Mouse (Mus musculus) stomach, embryonic 14.5 days (tissue): Measurements from ENCODE around the gene Ush2a. TPM values are rescaled to one million over a fixed set of nuclear protein-coding genes. Genes with fewer than 3 reads are reported as not detected.

Source experiments
- ATAC-seq: fragments of 200-750 bp; cut with Nextera tagmentation; 2 replicates; pipeline ENCODE4 v1.8.0; 2017; ENCODE audit warnings: low read depth, moderate TSS enrichment; ENCODE audit not compliant: insufficient number of reproducible peaks, insufficient read depth, low FRiP score
- H3K27ac ChIP-seq: fragments of 300-500 bp; sonication (generic); 2 replicates; pipeline ENCODE4 v1.5.1; 2014; ENCODE audit warnings: mild to moderate bottlenecking, low read length, moderate library complexity, mixed read lengths
- H3K27me3 ChIP-seq: fragments of 300-500 bp; sonication (generic); 2 replicates; pipeline ENCODE4 v1.6.1; 2014; ENCODE audit warnings: low read length, control low read depth, mixed read lengths; ENCODE audit not compliant: control insufficient read depth, insufficient read depth
- H3K36me3 ChIP-seq: fragments of 300-500 bp; sonication (generic); 2 replicates; pipeline ENCODE4 v1.6.1; 2014; ENCODE audit warnings: mild to moderate bottlenecking, control low read depth, low read length, moderate library complexity, mixed read lengths; ENCODE audit not compliant: control insufficient read depth, insufficient read depth
- H3K4me1 ChIP-seq: fragments of 300-500 bp; sonication (generic); 2 replicates; pipeline ENCODE4 v1.6.1; 2014; ENCODE audit warnings: low read length, control low read depth, mixed read lengths; ENCODE audit not compliant: control insufficient read depth, insufficient read depth
- H3K4me2 ChIP-seq: fragments of 300-500 bp; sonication (generic); replicated peaks from 2 replicates; pipeline ENCODE4 v1.6.1; 2014; ENCODE audit warnings: low read depth, low read length, control low read depth
- H3K4me3 ChIP-seq: fragments of 300-500 bp; sonication (generic); 2 replicates; pipeline ENCODE4 v1.5.1; 2014; ENCODE audit warnings: low read depth, low read length, control low read depth
- H3K9ac ChIP-seq: fragments of 300-500 bp; sonication (generic); replicated peaks from 2 replicates; pipeline ENCODE4 v1.6.1; 2014; ENCODE audit warnings: low read depth, mild to moderate bottlenecking, control low read depth, low read length, moderate library complexity, mixed read lengths
- H3K9me3 ChIP-seq: fragments of 300-500 bp; sonication (generic); 2 replicates; pipeline ENCODE4 v1.6.1; 2016; ENCODE audit warnings: low read depth, low read length, control low read depth; ENCODE audit not compliant: control insufficient read depth
- WGBS: fragments of 180-500 bp; shearing (Covaris S2); extraction: QIAGEN DNeasy Blood & Tissue Kit; methylation state at CpG from one replicate; pipeline ENCODE4 v1.1.7; 2014; 5-methylcytosine and 5-hydroxymethylcytosine counted together
- polyA plus RNA-seq: library from polyadenylated mRNA; unstranded; fragments of >200 nt; fragmentation: Nextera tagmentation; extraction: Ambion mirVana; gene quantifications from 2 replicates; pipeline ENCODE4 v1.2.1, GENCODE M21; 2014

The Ush2a gene
- polyA plus RNA-seq, 1 experiment from 2014 or later, result not detected

DNA sequence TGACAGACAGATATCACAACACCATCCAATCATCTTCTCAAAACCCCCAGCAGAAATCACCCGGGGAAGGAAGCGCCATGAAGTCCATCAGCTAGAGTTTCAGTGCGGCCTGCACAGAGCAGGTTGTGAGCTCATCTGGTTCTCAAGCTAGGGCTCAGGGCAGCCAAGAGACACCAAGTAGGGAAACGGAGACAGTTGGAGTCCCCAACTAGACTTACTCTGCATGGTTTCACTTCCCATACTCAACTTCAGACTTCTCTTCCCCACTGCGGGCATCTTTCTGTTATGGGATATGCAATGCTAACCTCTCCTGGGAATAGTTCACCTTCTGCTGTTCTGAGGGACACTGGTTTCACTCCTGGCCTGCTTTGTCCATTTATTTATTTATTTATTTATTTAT lies 277.8 kb downstream of the Ush2a start:
- Histone ChIP-seq H3K27me3 (no peaks in the 10 kb centered on the region), H3K9ac (no peak overlapping the region), H3K9me3 (no peaks in the 10 kb centered on the region), H3K4me1 (no peaks in the 10 kb centered on the region), H3K27ac (no peak overlapping the region), H3K4me3 (no peak overlapping the region), H3K4me2 (no peak overlapping the region), H3K36me3 (no peaks in the 10 kb centered on the region)
- no peak for ATAC-seq
- 93% methylated on average over 5 of the region's 5 CpGs for WGBS

GRCm38 (mm10) chr1:188541492-188541891 lies 279.7 kb downstream of the Ush2a start:
- no peak for ATAC-seq
- H3K4me3 ChIP-seq, result no peak overlapping the region
- no peaks in the 10 kb centered on the region for H3K4me1 ChIP-seq
- H3K27me3 ChIP-seq, result no peaks in the 10 kb centered on the region
- no peaks in the 10 kb centered on the region for H3K36me3 ChIP-seq
- no peak overlapping the region for H3K4me2 ChIP-seq
- H3K9me3 ChIP-seq, result no peaks in the 10 kb centered on the region
- WGBS, result 88% methylated on average over 3 of the region's 3 CpGs
- H3K9ac ChIP-seq, result no peak overlapping the region
- no peak overlapping the region for H3K27ac ChIP-seq

DNA sequence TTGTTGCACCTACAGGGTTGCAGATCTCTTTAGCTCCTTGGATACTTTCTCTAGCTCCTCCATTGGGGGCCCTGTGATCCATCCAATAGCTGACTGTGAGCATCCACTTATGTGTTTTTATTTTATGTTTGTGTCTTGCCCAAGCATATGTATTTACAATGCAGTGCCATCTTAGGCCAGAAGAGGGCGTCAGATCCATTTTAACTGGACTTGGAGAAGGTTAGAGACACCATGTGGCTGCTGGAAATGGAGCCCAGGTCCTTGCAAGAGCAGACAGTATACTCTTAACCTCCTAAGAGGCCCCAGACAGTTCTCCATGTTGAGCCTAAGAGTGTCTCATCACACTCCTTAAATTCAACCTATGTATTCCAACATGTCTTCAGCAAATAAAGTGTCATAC lies 281.5 kb downstream of the Ush2a start:
- Histone ChIP-seq H3K9me3 (no peaks in the 10 kb centered on the region), H3K36me3 (no peaks in the 10 kb centered on the region), H3K9ac (no peak overlapping the region), H3K27ac (no peak overlapping the region), H3K27me3 (no peaks in the 10 kb centered on the region), H3K4me3 (no peak overlapping the region), H3K4me2 (no peak overlapping the region), H3K4me1 (no peaks in the 10 kb centered on the region)
- WGBS, result 26% methylated on average over 1 of the region's 1 CpGs
- no peak for ATAC-seq

DNA sequence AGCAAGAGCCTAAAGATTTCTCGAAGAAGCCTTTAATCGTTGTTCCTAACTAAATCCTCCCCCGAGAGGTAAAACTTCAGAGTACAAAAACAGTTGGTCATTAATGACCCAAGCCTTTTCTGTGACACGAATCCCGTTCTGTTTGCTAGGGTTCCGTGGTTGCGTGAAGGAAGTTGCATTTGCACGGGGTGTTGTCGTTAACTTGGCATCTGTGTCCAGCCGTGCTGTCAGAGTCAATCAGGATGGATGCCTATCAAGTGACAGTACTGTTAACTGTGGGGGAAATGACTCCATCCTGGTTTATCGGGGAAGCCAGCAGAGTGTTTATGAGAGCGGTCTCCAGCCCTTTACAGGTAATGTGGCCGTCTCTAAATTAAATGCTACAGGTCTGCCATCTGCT lies 287.9 kb downstream of the Ush2a start:
- H3K4me2 ChIP-seq, result no peak overlapping the region
- H3K27ac ChIP-seq, result no peak overlapping the region
- no peaks in the 10 kb centered on the region for H3K36me3 ChIP-seq
- H3K9ac ChIP-seq, result no peak overlapping the region
- no peak for ATAC-seq
- H3K4me1 ChIP-seq, result no peaks in the 10 kb centered on the region
- H3K9me3 ChIP-seq, result no peaks in the 10 kb centered on the region
- WGBS, result 76% methylated on average over 13 of the region's 13 CpGs
- no peak overlapping the region for H3K4me3 ChIP-seq
- H3K27me3 ChIP-seq, result no peaks in the 10 kb centered on the region

GRCm38 (mm10) chr1:188551802-188552201 lies 290.0 kb downstream of the Ush2a start:
- H3K9me3 ChIP-seq, result no peaks in the 10 kb centered on the region
- 49% methylated on average over 5 of the region's 5 CpGs for WGBS
- H3K4me2 ChIP-seq, result no peak overlapping the region
- no peak overlapping the region for H3K4me3 ChIP-seq
- H3K4me1 ChIP-seq, result no peaks in the 10 kb centered on the region
- no peak overlapping the region for H3K9ac ChIP-seq
- no peaks in the 10 kb centered on the region for H3K36me3 ChIP-seq
- H3K27ac ChIP-seq, result no peak overlapping the region
- H3K27me3 ChIP-seq, result no peaks in the 10 kb centered on the region
- ATAC-seq, result no peak

DNA sequence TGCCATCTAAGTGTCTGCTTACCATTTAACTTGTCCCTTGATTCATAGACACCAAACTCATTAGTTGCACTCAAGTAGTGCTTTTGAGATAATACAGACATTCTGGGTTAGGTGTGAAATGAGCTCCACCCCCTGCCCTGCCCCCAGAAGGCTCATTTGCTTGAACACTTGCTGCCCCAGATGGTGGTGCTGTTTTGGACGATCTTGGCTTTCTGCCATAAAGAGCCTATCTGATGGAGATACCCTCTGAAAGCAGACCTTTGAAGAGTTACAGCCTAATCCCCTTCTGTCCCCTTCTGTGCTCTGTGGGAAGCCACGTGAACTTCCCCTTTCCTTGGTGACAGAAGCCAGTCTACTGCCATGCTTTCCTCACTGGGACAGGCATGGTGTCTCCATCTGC lies 297.1 kb downstream of the Ush2a start:
- H3K9ac ChIP-seq, result no peak overlapping the region
- H3K9me3 ChIP-seq, result no peaks in the 10 kb centered on the region
- no peaks in the 10 kb centered on the region for H3K36me3 ChIP-seq
- H3K4me1 ChIP-seq, result no peaks in the 10 kb centered on the region
- no peak for ATAC-seq
- 27% methylated on average over 2 of the region's 2 CpGs for WGBS
- no peaks in the 10 kb centered on the region for H3K27me3 ChIP-seq
- H3K4me3 ChIP-seq, result no peak overlapping the region
- no peak overlapping the region for H3K27ac ChIP-seq
- no peak overlapping the region for H3K4me2 ChIP-seq

DNA sequence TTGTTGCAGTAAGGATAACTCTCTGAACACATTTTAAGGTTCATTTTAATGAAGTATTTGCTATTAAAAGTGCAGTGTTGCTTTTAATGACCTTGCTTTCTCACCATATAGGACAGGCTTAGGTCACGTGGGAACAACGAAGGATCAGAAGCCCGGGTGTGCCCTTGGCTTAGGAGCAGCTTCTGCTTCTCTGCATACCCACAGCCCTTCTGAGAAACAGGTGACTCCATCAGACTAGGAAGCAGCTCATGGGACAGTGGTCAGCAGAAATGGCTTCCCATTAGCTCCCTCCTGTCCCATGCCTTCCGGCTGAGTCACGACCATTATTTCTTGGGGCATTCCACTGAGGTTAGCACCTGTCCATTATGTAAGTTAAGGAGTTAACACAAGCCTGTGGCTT lies 304.4 kb downstream of the Ush2a start:
- no peaks in the 10 kb centered on the region for H3K9me3 ChIP-seq
- H3K27me3 ChIP-seq, result no peaks in the 10 kb centered on the region
- no peak overlapping the region for H3K4me2 ChIP-seq
- H3K4me1 ChIP-seq, result no peaks in the 10 kb centered on the region
- 87% methylated on average over 5 of the region's 5 CpGs for WGBS
- H3K9ac ChIP-seq, result no peak overlapping the region
- H3K27ac ChIP-seq, result no peak overlapping the region
- H3K4me3 ChIP-seq, result no peak overlapping the region
- no peaks in the 10 kb centered on the region for H3K36me3 ChIP-seq
- no peak for ATAC-seq

DNA sequence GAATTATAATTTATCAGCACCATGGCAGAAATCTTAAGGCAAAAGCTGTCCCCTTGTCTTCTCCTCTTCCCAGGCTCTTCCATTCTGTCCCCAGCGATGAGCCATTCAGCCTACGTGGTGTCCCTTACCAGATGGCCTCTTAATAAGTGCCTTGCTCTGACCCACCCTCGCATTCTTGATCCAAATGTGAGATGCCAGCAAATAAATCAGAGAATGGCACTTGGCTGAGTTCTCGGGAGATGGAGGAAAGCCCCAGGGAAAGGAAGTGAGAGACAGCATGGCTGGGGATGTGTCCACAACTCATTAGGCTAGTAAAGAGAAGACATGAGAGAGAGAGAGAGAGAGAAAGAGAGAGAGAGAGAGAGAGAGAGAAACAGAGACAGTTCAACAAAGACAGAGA lies 305.7 kb downstream of the Ush2a start:
- Histone ChIP-seq H3K9me3 (no peaks in the 10 kb centered on the region), H3K4me3 (no peak overlapping the region), H3K27ac (no peak overlapping the region), H3K36me3 (no peaks in the 10 kb centered on the region), H3K4me1 (no peaks in the 10 kb centered on the region), H3K9ac (no peak overlapping the region), H3K4me2 (no peak overlapping the region), H3K27me3 (no peaks in the 10 kb centered on the region)
- ATAC-seq, result no peak
- WGBS, result 63% methylated on average over 4 of the region's 4 CpGs

DNA sequence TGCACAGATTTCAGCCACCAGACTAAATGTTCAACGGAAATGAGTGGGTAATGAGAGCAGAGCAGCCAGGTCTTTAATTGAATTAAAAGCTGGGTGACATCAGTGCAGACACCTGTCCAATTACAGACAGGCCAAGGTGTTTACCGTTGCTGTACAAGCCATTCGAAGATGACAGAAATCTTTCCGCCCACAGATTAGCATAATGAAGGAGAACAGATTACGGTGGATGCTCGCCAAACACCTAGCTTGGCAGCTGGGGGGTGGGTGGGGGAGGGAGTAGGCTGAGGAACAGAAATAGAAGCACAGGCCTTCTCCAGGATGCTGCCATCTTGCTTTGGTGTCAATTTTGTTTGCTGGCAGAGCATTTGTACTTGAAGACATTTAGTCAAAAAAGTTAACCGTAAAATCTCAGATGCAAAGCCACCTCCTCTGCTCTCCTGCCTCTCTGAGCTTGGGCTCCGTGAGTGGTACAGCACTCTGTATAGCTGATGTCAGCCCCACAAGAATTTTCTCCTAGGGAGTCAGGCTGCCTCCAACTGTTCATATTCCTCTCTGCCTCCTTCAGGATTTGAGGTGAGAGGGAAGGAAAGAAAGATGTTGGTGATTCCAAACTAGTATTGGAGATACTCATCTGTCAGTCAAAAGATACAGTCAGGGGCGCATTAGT lies 306.6 kb downstream of the Ush2a start:
- Histone ChIP-seq H3K9ac (no peak overlapping the region), H3K36me3 (no peaks in the 10 kb centered on the region), H3K4me1 (no peaks in the 10 kb centered on the region), H3K4me2 (no peak overlapping the region), H3K27me3 (no peaks in the 10 kb centered on the region), H3K27ac (no peak overlapping the region), H3K9me3 (no peaks in the 10 kb centered on the region), H3K4me3 (no peak overlapping the region)
- no peak for ATAC-seq
- 82% methylated on average over 9 of the region's 9 CpGs for WGBS
